Mouse (Mus musculus): ENCODE measurements around the gene Ccnb1ip1.

DNA sequence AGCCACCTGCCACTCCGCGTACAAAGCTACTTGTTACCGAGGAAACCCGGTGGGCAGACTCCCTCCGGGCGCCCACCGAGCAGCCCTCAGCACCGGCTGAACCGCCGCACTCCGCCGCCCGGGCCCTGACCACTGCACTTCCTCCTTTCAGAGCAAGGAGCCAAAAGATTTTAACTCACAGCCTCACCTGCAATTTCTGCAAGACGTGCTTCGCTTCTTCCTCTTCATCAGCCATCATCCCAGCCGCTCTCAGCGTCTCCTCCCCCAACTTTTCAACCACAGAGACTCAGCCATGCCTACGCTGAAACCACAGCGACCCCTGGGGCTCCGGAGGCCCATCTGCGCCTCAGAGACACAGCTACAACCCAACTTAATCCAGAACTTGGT, 22.3 kb downstream of the Ccnb1ip1 start, which contains the start of gene Ttc5:
- TF ChIP-seq CTCF (IDR thresholded peaks at IDR 0.05 in 2 of 3, conservative IDR thresholded peaks at IDR 0.05 in 1 of 3; ENCODE audit: control insufficient read depth in 1 of 3, insufficient read depth in 1 of 3, low read depth in 2 of 3, low read length in 3 of 3, poor library complexity in 1 of 3, severe bottlenecking in 1 of 3) (peak; percentile 78 to 91 (median 89)), POLR2A (IDR thresholded peaks at IDR 0.05; ENCODE audit: control insufficient read depth in 1 of 2, insufficient read depth in 1 of 2, low read depth in 1 of 2, low read length in 2 of 2, poor library complexity in 1 of 2) (peak; percentile 65 to 77; a peak in 3 of 4 replicates)

Measured in MEL (cell line).